Mouse (Mus musculus): ENCODE results near the gene Spsb3. TPM values are rescaled to one million over a fixed set of nuclear protein-coding genes. Genes with fewer than 3 reads are reported as not detected.

Gene Spsb3
- polyA plus RNA-seq, 2 experiments = 39.4 to 49.6 TPM

DNA sequence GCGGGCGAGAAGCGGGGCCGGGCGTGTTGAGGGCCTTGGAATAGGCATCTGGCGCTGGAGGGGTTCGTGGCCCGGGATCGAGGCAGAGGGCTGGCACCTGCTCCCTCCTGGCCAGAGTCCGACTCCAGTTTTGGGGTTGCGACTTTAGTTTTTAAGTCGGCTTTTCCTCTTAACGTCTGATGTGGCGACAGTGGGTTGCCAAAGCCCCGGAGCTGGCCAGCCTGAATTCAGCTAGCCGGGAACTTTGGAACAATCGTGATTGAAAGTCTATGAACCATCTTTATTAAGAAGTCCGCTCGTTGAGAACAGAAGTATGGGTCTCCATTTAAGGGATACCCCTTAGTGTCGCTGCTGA, 35.7 kb upstream of the Spsb3 start:
- Histone ChIP-seq H3K4me2 (replicated peaks; ENCODE audit: low read depth, low read length, severe bottlenecking) (peak overlapping the region; percentile 95), H3K9ac (ENCODE audit: low read depth, low read length, severe bottlenecking) (peak overlapping the region; percentile 66), H3K4me1 (ENCODE audit: control insufficient read depth, insufficient read depth, low read length) (peaks cover 11% of the 10 kb centered on the region), H3K4me3 (replicated peaks; ENCODE audit: low read length) (peak overlapping the region; percentile 66), H3K27ac (replicated peaks; ENCODE audit: low read depth, low read length) (no peak overlapping the region), H3K9me3 (ENCODE audit: control insufficient read depth, low read length) (no peaks in the 10 kb centered on the region), H3K36me3 (ENCODE audit: control insufficient read depth, insufficient read depth, low read length) (peaks cover 13% of the 10 kb centered on the region), H3K27me3 (ENCODE audit: control insufficient read depth, insufficient read depth, low read length) (no peaks in the 10 kb centered on the region)
- no peak for DNase-seq (ENCODE audit: low spot score)
- no peak for ATAC-seq (ENCODE audit: low FRiP score, low read depth)
- WGBS = 2% methylated on average over 19 of the region's 20 CpGs
- TF ChIP-seq POLR2A (IDR thresholded peaks at IDR 0.05; ENCODE audit: borderline replicate concordance, extremely low read depth, insufficient read depth, insufficient read length) = no peak

DNA sequence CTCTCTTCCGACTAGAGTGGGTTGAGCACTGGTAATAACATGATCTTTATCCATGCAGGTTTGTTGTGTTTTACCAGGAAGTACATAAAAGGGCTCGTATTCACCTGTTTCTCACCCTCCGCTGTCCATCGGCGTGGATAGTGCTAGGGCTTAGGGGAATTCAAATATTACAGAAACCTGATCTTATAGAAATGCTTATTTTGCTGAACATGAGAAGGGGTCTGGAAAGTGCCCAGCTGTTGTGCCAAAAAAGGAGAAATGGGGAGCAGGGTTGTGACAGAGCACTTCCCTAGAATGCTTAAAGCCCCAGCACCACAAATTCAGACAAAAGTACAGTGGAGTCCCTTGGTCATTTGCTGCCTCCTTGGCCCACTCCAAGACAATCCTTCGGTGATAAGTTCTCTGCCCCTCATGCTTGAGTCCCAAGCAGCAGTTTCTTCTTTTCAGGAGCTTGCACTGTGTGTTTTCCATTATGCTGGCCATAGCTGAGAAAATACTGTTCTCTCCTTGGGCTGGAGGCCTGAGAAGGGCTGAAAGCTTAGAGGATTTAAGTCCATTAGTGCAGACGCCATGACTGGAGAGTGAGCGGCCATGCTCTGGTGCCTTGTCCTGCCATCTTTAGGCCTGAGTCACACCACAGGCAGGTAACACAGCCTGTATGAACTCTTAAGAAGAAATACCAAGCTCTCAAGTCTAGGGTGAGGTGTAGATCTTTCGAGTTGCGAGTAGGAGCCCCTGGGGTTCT, 34.9 kb upstream of the Spsb3 start:
- no peak for ATAC-seq (ENCODE audit: low FRiP score, low read depth)
- Histone ChIP-seq H3K9ac (ENCODE audit: low read depth, low read length, severe bottlenecking) (no peak overlapping the region), H3K36me3 (ENCODE audit: control insufficient read depth, insufficient read depth, low read length) (peaks cover 16% of the 10 kb centered on the region), H3K4me2 (replicated peaks; ENCODE audit: low read depth, low read length, severe bottlenecking) (peak overlapping the region; percentile 95), H3K27ac (replicated peaks; ENCODE audit: low read depth, low read length) (no peak overlapping the region), H3K9me3 (ENCODE audit: control insufficient read depth, low read length) (no peaks in the 10 kb centered on the region), H3K4me1 (ENCODE audit: control insufficient read depth, insufficient read depth, low read length) (peaks cover 11% of the 10 kb centered on the region), H3K27me3 (ENCODE audit: control insufficient read depth, insufficient read depth, low read length) (no peaks in the 10 kb centered on the region), H3K4me3 (replicated peaks; ENCODE audit: low read length) (peak overlapping the region; percentile 66)
- TF ChIP-seq POLR2A (IDR thresholded peaks at IDR 0.05; ENCODE audit: borderline replicate concordance, extremely low read depth, insufficient read depth, insufficient read length) = no peak
- 77% methylated on average over 10 of the region's 10 CpGs for WGBS
- no peak for DNase-seq (ENCODE audit: low spot score)

DNA sequence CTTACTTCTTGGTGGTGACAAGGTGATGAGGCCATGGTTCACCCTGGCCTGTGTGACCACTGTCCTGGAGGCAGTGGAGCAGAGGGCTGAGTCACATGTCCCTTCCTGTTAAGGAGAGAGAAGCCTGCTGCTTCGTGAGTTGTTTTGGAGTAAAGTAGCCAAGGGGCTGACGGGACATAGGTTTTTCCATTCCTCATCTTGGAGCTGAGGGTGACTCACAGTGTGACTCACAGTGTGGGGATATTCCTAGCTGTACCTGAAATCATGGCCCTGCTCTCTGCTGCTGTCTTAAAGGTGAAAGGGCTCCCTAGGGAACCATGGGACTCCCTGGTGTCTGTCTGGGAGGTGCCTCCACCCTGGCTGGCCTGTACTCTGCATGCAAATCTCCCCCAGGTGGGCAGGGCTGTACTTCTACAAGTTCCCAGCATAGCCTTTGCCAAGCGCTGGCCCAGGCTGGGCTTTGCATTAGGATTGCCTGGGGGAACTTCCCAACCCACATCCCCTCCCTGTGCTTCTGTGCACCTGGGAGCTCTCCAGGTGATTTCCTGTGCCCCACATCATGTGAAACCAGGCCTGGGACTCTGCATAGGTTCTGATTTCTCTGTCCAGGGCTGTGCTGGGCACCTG, 30.5 kb upstream of the Spsb3 start:
- no peak overlapping the region for H3K27ac ChIP-seq (replicated peaks; ENCODE audit: low read depth, low read length)
- H3K4me3 ChIP-seq (replicated peaks; ENCODE audit: low read length) = no peak overlapping the region
- no peak overlapping the region for H3K4me2 ChIP-seq (replicated peaks; ENCODE audit: low read depth, low read length, severe bottlenecking)
- H3K9ac ChIP-seq (ENCODE audit: low read depth, low read length, severe bottlenecking) = no peak overlapping the region
- peaks cover 4% of the 10 kb centered on the region for H3K4me1 ChIP-seq (ENCODE audit: control insufficient read depth, insufficient read depth, low read length)
- DNase-seq (ENCODE audit: low spot score) (no peak), ATAC-seq (ENCODE audit: low FRiP score, low read depth) (no peak)
- H3K27me3 ChIP-seq (ENCODE audit: control insufficient read depth, insufficient read depth, low read length) = no peaks in the 10 kb centered on the region
- no peaks in the 10 kb centered on the region for H3K9me3 ChIP-seq (ENCODE audit: control insufficient read depth, low read length)
- peaks cover 22% of the 10 kb centered on the region for H3K36me3 ChIP-seq (ENCODE audit: control insufficient read depth, insufficient read depth, low read length)
- 75% methylated on average over 3 of the region's 3 CpGs for WGBS
- TF ChIP-seq POLR2A (IDR thresholded peaks at IDR 0.05; ENCODE audit: borderline replicate concordance, extremely low read depth, insufficient read depth, insufficient read length) = no peak

DNA sequence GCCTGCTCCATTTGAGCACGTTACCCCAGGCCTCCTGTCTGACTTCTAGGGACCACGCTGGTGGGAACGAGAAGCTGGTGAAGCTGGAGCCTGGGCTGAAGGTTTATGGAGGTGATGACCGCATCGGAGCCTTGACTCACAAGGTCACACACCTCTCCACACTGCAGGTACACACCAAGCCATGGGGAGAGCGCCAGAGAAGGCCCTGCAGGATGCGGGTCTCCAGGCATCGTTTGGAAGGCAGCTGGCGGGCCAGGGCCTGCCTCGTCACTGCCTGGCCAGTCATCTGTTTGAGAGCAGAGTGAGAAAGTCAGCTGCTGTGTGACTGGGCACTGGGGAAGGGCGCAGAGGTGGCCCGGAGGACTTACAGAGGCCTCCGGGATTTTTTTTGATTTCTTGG, 29.9 kb upstream of the Spsb3 start:
- H3K9me3 ChIP-seq (ENCODE audit: control insufficient read depth, low read length) = no peaks in the 10 kb centered on the region
- H3K9ac ChIP-seq (ENCODE audit: low read depth, low read length, severe bottlenecking) = no peak overlapping the region
- no peak for ATAC-seq (ENCODE audit: low FRiP score, low read depth)
- H3K4me1 ChIP-seq (ENCODE audit: control insufficient read depth, insufficient read depth, low read length) = no peaks in the 10 kb centered on the region
- 86% methylated on average over 13 of the region's 13 CpGs for WGBS
- H3K27me3 ChIP-seq (ENCODE audit: control insufficient read depth, insufficient read depth, low read length) = no peaks in the 10 kb centered on the region
- H3K27ac ChIP-seq (replicated peaks; ENCODE audit: low read depth, low read length) = no peak overlapping the region
- TF ChIP-seq POLR2A (IDR thresholded peaks at IDR 0.05; ENCODE audit: borderline replicate concordance, extremely low read depth, insufficient read depth, insufficient read length) = no peak
- peaks cover 28% of the 10 kb centered on the region for H3K36me3 ChIP-seq (ENCODE audit: control insufficient read depth, insufficient read depth, low read length)
- no peak for DNase-seq (ENCODE audit: low spot score)
- H3K4me2 ChIP-seq (replicated peaks; ENCODE audit: low read depth, low read length, severe bottlenecking) = no peak overlapping the region
- H3K4me3 ChIP-seq (replicated peaks; ENCODE audit: low read length) = no peak overlapping the region

DNA sequence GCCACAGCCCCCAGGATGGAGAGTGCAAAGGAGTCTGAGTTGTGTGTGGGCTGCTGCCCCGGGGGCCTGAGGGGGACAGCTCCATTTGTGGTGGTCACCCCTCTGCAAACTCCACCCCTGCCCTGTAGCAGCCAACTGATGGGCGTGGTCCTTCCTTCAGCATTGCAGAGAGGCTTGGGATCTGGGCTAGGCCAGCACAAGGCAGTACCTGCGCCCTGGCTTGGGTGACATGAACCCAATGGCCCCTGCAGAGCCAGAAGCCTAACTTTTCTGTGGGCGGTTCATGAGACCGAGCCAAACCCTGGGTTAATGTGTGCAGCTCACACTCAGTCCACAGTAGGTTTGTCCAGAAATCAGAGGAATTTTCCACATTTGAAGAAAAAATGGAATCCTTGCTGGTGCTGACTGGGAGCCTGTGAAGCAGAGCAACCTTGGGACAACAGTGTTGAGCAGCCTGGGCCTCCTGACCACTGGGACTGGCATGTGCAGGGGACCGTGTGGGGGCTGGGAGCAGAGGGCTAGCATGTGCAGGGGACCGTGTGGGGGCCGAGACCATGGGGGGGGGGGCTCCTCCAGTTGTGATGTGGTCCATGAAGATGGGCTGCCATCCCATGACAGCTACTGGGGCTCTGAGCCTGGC, 28.5 kb upstream of the Spsb3 start:
- Histone ChIP-seq H3K9ac (ENCODE audit: low read depth, low read length, severe bottlenecking) (no peak overlapping the region), H3K4me1 (ENCODE audit: control insufficient read depth, insufficient read depth, low read length) (no peaks in the 10 kb centered on the region), H3K27ac (replicated peaks; ENCODE audit: low read depth, low read length) (no peak overlapping the region), H3K4me3 (replicated peaks; ENCODE audit: low read length) (no peak overlapping the region), H3K9me3 (ENCODE audit: control insufficient read depth, low read length) (no peaks in the 10 kb centered on the region), H3K27me3 (ENCODE audit: control insufficient read depth, insufficient read depth, low read length) (no peaks in the 10 kb centered on the region), H3K4me2 (replicated peaks; ENCODE audit: low read depth, low read length, severe bottlenecking) (no peak overlapping the region), H3K36me3 (ENCODE audit: control insufficient read depth, insufficient read depth, low read length) (peaks cover 33% of the 10 kb centered on the region)
- 90% methylated on average over 8 of the region's 8 CpGs for whole genome bisulfite sequencing
- no peak for DNase-seq (ENCODE audit: low spot score)
- TF ChIP-seq POLR2A (IDR thresholded peaks at IDR 0.05; ENCODE audit: borderline replicate concordance, extremely low read depth, insufficient read depth, insufficient read length) = no peak
- no peak for ATAC-seq (ENCODE audit: low FRiP score, low read depth)

All from limb, embryonic 14.5 days (tissue).